Mouse (Mus musculus) C2C12 (cell line): ENCODE data around the gene Olfr1158. TPM values are rescaled to one million over a fixed set of nuclear protein-coding genes. Genes with fewer than 3 reads are reported as not detected.

Experiments used
- H3K27me3 ChIP-seq: one replicate; pipeline ENCODE4 v1.6.1; 2011; ENCODE audit not compliant: control insufficient read depth, insufficient read depth, insufficient read length
- H3K36me3 ChIP-seq: one replicate; pipeline ENCODE4 v1.6.1; 2011; ENCODE audit not compliant: control insufficient read depth, insufficient read depth
- H3K4me3 ChIP-seq: one replicate; pipeline ENCODE4 v1.5.1; 2011; ENCODE audit warnings: mild to moderate bottlenecking, control low read depth; ENCODE audit not compliant: poor library complexity, insufficient read depth, severe bottlenecking
- H3K79me2 ChIP-seq: one replicate; pipeline ENCODE4 v1.6.1; 2011; ENCODE audit not compliant: control insufficient read depth, insufficient read depth
- H3K79me3 ChIP-seq: one replicate; pipeline ENCODE4 v1.6.1; 2011; ENCODE audit warnings: low read depth, control low read depth
- H3ac ChIP-seq: one replicate; pipeline ENCODE3; 2011; ENCODE audit warnings: low read depth; ENCODE audit not compliant: control insufficient read depth, insufficient read length
- CEBPB ChIP-seq: IDR thresholded peaks from one replicate; pipeline ENCODE4 v1.6.1; 2011; ENCODE audit warnings: low read depth, mild to moderate bottlenecking, control low read depth, moderate library complexity
- polyA plus RNA-seq: library from polyadenylated mRNA; unstranded; fragments of >200 nt; fragmentation: generic; extraction: Trizol; gene quantifications from one replicate; pipeline ENCODE4 v1.2.1, GENCODE M21; 2012; ENCODE audit warnings: missing spikeins

The Olfr1158 gene
- polyA plus RNA-seq, 1 experiment: not detected

GRCm38 (mm10) chr2:88037599-88037998, 47.7 kb downstream of the Olfr1158 start, which contains the start of gene Olfr73:
TSS of gene Olfr73 (minus strand) at chr2:88037699.
- H3K79me2 ChIP-seq: no peaks in the 10 kb centered on the region
- no peak within 1 kb of the TSS for H3K4me3 ChIP-seq
- no peaks in the 10 kb centered on the region for H3K79me3 ChIP-seq
- no peaks in the 10 kb centered on the region for H3K36me3 ChIP-seq
- no peak within 1 kb of the TSS for H3ac ChIP-seq
- no peak for TF ChIP-seq CEBPB
- H3K27me3 ChIP-seq: no peaks in the 10 kb centered on the region

Other genes with a start within 250 kb of the Olfr1158 start
- gene Olfr1140, start 246.4 kb upstream of the Olfr1158 start, polyA plus RNA-seq: not detected
- not detected for gene Olfr1141, start 236.1 kb upstream of the Olfr1158 start, polyA plus RNA-seq
- not detected for gene Olfr152, start 210.6 kb upstream of the Olfr1158 start, polyA plus RNA-seq
- gene Olfr1143, start 189.5 kb upstream of the Olfr1158 start, polyA plus RNA-seq: not detected
- not detected for gene Olfr1145, start 180.3 kb upstream of the Olfr1158 start, polyA plus RNA-seq
- gene Olfr1148, start 159.6 kb upstream of the Olfr1158 start, polyA plus RNA-seq: not detected
- not detected for gene Olfr1150-ps1, start 146.1 kb upstream of the Olfr1158 start, polyA plus RNA-seq
- not detected for gene Olfr1151, start 134.3 kb upstream of the Olfr1158 start, polyA plus RNA-seq
- not detected for gene Olfr1152, start 123.6 kb upstream of the Olfr1158 start, polyA plus RNA-seq
- not detected for gene Olfr1153, start 95.2 kb upstream of the Olfr1158 start, polyA plus RNA-seq
- not detected for gene Olfr1154, start 84.9 kb upstream of the Olfr1158 start, polyA plus RNA-seq
- not detected for gene Olfr1155, start 45.0 kb upstream of the Olfr1158 start, polyA plus RNA-seq
- not detected for gene Olfr1156, start 37.0 kb upstream of the Olfr1158 start, polyA plus RNA-seq
- gene Olfr1157, start 21.8 kb upstream of the Olfr1158 start, polyA plus RNA-seq: not detected
- gene Olfr74, start 15.4 kb upstream of the Olfr1158 start, polyA plus RNA-seq: not detected
- gene Olfr1160, start 18.2 kb downstream of the Olfr1158 start, polyA plus RNA-seq: not detected
- not detected for gene Olfr1161, start 32.7 kb downstream of the Olfr1158 start, polyA plus RNA-seq
- gene Olfr73, start 47.6 kb downstream of the Olfr1158 start, polyA plus RNA-seq: not detected
- not detected for gene Olfr1162, start 61.0 kb downstream of the Olfr1158 start, polyA plus RNA-seq
- not detected for gene Olfr1163, start 81.7 kb downstream of the Olfr1158 start, polyA plus RNA-seq
- not detected for gene Olfr1164, start 103.9 kb downstream of the Olfr1158 start, polyA plus RNA-seq
- not detected for gene Olfr1166, start 138.2 kb downstream of the Olfr1158 start, polyA plus RNA-seq
- not detected for gene Olfr1167, start 165.1 kb downstream of the Olfr1158 start, polyA plus RNA-seq
- not detected for gene Olfr1168, start 191.8 kb downstream of the Olfr1158 start, polyA plus RNA-seq
- gene Olfr1170, start 238.2 kb downstream of the Olfr1158 start, polyA plus RNA-seq: not detected